Mouse (Mus musculus): ENCODE measurements around the gene Cacna1a.

Cacna1a gene

GRCm38 (mm10) chr8:84539376-84539775, 151.1 kb downstream of the Cacna1a start:
- no peak for DNase-seq (ENCODE audit: low spot score)

GRCm38 (mm10) chr8:84542481-84542880, 154.2 kb downstream of the Cacna1a start:
- DNase-seq (ENCODE audit: low spot score): no peak

GRCm38 (mm10) chr8:84545522-84545921, 157.3 kb downstream of the Cacna1a start:
- DNase-seq (ENCODE audit: low spot score): no peak

- DNase-seq (ENCODE audit: low spot score): no peak
These were observed 164.2 kb downstream of the Cacna1a start for GRCm38 (mm10) chr8:84552457-84552856.

GRCm38 (mm10) chr8:84553106-84553505, 164.9 kb downstream of the Cacna1a start:
- no peak for DNase-seq (ENCODE audit: low spot score)

GRCm38 (mm10) chr8:84553617-84554016, 165.4 kb downstream of the Cacna1a start:
- DNase-seq (ENCODE audit: low spot score): no peak

- DNase-seq (ENCODE audit: low spot score): peak; percentile 52
These were observed 166.2 kb downstream of the Cacna1a start for GRCm38 (mm10) chr8:84554301-84555027.

GRCm38 (mm10) chr8:84555269-84555668, 167.0 kb downstream of the Cacna1a start:
- no peak for DNase-seq (ENCODE audit: low spot score)

- DNase-seq (ENCODE audit: low spot score): no peak
These were observed 169.7 kb downstream of the Cacna1a start for GRCm38 (mm10) chr8:84557936-84558335.

- DNase-seq (ENCODE audit: low spot score): no peak
These were observed 170.9 kb downstream of the Cacna1a start for GRCm38 (mm10) chr8:84559121-84559604.

GRCm38 (mm10) chr8:84561698-84562097, 173.5 kb downstream of the Cacna1a start:
- no peak for DNase-seq (ENCODE audit: low spot score)

- no peak for DNase-seq (ENCODE audit: low spot score)
These were observed 175.8 kb downstream of the Cacna1a start for GRCm38 (mm10) chr8:84564042-84564441.

GRCm38 (mm10) chr8:84565577-84566360, 177.5 kb downstream of the Cacna1a start:
- no peak for DNase-seq (ENCODE audit: low spot score)

GRCm38 (mm10) chr8:84566816-84567413, 178.7 kb downstream of the Cacna1a start:
- no peak for DNase-seq (ENCODE audit: low spot score)

GRCm38 (mm10) chr8:84567541-84567940, 179.3 kb downstream of the Cacna1a start:
- DNase-seq (ENCODE audit: low spot score): peak; percentile 16

GRCm38 (mm10) chr8:84568737-84569136, 180.5 kb downstream of the Cacna1a start:
- no peak for DNase-seq (ENCODE audit: low spot score)

GRCm38 (mm10) chr8:84569921-84570673, 181.9 kb downstream of the Cacna1a start:
- no peak for DNase-seq (ENCODE audit: low spot score)

- DNase-seq (ENCODE audit: low spot score): no peak
These were observed 189.2 kb downstream of the Cacna1a start for GRCm38 (mm10) chr8:84577432-84577831.

- peak; percentile 28 for DNase-seq (ENCODE audit: low spot score)
These were observed 191.4 kb downstream of the Cacna1a start for GRCm38 (mm10) chr8:84579595-84579994.

- DNase-seq (ENCODE audit: low spot score): no peak
These were observed 197.1 kb downstream of the Cacna1a start for GRCm38 (mm10) chr8:84585311-84585710.

- no peak for DNase-seq (ENCODE audit: low spot score)
These were observed 198.0 kb downstream of the Cacna1a start for GRCm38 (mm10) chr8:84586221-84586620.

GRCm38 (mm10) chr8:84588498-84588897, 200.3 kb downstream of the Cacna1a start:
- no peak for DNase-seq (ENCODE audit: low spot score)

Data from urinary bladder, postnatal 14 days (tissue).